Mouse (Mus musculus) left cerebral cortex, adult 8-10 months (tissue): ENCODE results near the gene Pnpla8. TPM values are rescaled to one million over a fixed set of nuclear protein-coding genes. Genes with fewer than 3 reads are reported as not detected.
"Not testable (repeated sequence)": the region's sequence is repeated elsewhere in the genome, so short reads cannot be mapped to it uniquely, and the experiment has no call there.

ENCODE experiments used
- DNase-seq, 2 experiments: peaks; one replicate each; pipeline ENCODE4 v3.0.0; 2022; ENCODE audit warnings: low spot score in 2 of 2
- total RNA-seq, 4 experiments: library from RNA; stranded (reverse); gene quantifications; 2 replicates each; pipeline ENCODE4 v1.2.4; 2022

Pnpla8 gene
- total RNA-seq: 100 to 1,000 TPM; 122 to 140 (median 130) TPM

DNA sequence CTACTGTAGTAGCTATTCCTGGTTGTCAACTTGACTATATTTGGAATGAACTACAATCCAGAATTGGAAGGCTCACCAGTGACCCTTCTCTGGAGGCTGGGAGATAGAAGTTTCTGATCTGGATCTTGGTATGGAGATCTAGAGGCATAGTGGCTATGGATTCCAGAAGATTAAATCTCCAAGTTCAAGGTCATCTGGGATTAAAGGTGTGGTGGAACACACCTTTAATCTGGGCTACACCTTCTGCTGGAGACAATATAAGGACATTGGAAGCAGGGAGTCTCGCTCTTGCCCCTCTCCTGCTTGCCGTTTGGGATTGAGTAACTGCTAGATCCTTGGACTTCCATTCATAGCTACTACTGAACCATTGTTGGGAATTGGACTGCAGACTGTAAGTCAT, at the start of gene Pnpla8:
Pnpla8 (plus strand) TSS at position 301 of the 400 bp plus-strand sequence.
- DNase-seq: not testable (repeated sequence)

DNA sequence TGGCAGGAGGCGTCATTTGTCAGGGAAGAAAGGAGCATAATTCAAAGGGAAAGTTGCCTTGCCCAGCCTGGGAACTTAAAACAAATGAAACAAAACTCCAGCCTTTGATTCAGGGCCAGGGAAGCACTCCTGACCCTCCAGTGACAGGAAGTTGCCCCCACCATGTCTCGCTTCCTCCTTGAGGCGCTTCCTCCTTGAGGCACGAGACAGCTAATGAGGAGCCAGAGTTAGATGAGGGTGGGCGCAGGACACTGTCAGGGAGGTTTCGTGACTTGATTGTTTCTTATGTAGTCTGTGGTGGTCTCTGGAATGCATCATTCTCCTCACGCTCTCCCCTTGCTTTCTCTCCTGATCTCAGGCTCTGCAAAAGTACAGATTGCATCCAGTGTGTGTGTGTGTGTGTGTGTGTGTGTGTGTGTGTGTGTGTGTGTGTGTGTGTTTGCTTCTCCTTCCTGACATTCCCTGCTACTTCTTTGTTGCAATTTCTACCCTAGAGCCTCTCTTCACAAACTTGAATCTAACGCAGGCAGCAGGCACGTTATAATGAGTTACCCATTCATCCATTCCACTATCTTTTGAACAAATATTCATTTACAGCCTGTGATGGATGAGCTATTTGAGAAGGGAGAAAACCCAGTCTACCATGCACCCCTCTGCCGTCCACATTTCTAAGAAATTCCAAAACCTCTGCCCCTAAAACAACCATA, 44.7 kb upstream of the Pnpla8 start:
- no peak for DNase-seq

DNA sequence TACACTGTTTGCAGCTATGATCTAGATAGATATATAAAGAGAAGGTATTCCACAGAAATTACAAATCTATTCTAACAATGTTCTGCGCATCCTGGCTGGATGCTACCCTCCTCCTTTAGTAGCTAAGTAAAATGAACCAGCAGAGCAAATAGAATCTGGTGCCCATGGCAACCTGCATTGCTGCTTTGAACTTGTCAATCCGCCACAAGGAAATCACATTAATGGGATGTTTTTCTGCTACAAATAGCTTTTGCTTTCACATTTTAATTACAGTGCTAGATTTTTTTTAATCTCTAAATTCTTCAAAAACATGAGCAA, 44.2 kb upstream of the Pnpla8 start:
- no peak for DNase-seq

- DNase-seq: peak in 1 of 2 experiments; percentile 41
Observed at GRCm38 (mm10) chr12:44181081-44181982, 39.8 kb upstream of the Pnpla8 start.

- DNase-seq: no peak
Observed at GRCm38 (mm10) chr12:44197873-44198525, 23.2 kb upstream of the Pnpla8 start.

- DNase-seq: peak in 1 of 2 experiments; percentile 15
Observed at GRCm38 (mm10) chr12:44209141-44209823, 11.9 kb upstream of the Pnpla8 start.

GRCm38 (mm10) chr12:44209824-44210752, 11.1 kb upstream of the Pnpla8 start, which contains the start of gene Dnajb9:
Gene Dnajb9, minus strand, starts transcription at chr12:44210326.
- DNase-seq: peak; percentile 99 to 100

- DNase-seq: no peak
Observed at GRCm38 (mm10) chr12:44211555-44211954, 9.6 kb upstream of the Pnpla8 start.

DNA sequence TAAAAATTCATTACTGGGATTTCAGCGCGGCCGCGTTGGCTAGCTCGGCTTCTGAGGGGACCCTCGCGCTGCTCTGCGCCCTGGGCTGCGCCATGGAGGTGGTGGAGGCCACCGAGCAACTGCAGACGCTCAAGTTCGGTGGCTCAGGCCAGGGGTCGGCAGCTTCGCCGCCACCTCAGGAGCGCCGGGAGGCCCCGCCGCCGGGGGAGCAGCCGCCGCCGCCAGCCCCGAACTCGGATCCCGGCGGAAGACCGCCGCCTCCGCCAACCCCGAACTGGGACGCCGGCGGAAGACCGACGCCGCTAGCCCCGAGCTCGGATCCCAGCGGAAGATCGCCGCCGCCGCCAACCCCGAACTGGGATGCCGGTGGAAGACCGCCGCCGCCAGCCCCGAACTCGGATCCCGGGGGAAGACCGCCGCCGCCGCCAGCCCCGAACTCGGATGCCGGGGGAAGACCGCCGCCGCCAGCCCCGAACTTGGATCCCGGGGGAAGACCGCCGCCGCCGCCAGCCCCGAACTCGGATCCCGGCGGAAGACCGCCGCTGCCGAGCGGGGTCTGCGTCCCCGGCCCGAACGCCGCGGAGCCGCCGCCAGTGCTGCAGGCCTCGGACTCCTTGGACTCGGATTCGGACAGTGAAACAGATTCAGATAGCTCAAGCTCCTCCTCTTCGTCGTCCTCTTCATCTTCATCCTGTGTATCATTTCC, 634 bp downstream of the Pnpla8 start:
- peak in 1 of 2 experiments; percentile 10 for DNase-seq

DNA sequence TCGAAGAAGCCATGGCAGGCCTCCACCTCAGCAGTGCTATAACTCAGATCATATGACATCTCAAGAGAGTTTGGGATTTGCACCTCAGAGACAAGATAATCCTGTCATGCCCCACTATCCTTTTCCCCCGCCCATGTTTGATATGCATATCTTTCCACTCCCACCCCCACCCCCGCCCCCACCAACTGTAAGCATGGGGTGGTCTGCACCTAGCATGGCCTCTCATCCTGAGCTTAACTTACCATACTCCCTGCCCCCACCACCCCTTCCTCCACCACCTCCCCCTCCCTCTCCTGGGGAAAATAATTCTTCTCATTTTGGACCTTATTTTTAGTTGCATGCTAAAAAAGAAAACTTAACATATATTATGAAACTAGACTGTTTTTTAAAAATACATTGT, 1.9 kb downstream of the Pnpla8 start:
- no peak for DNase-seq

- no peak for DNase-seq
Observed at GRCm38 (mm10) chr12:44224650-44225049, 3.5 kb downstream of the Pnpla8 start.

GRCm38 (mm10) chr12:44241090-44241489, 19.9 kb downstream of the Pnpla8 start:
- no peak for DNase-seq

GRCm38 (mm10) chr12:44242407-44242806, 21.2 kb downstream of the Pnpla8 start:
- no peak for DNase-seq

GRCm38 (mm10) chr12:44245739-44246138, 24.6 kb downstream of the Pnpla8 start:
- DNase-seq: no peak

GRCm38 (mm10) chr12:44248309-44248977, 27.3 kb downstream of the Pnpla8 start:
- no peak for DNase-seq

- no peak for DNase-seq
Observed at GRCm38 (mm10) chr12:44262612-44263011, 41.4 kb downstream of the Pnpla8 start.

- DNase-seq: no peak
Observed at GRCm38 (mm10) chr12:44265651-44266050, 44.5 kb downstream of the Pnpla8 start.

DNA sequence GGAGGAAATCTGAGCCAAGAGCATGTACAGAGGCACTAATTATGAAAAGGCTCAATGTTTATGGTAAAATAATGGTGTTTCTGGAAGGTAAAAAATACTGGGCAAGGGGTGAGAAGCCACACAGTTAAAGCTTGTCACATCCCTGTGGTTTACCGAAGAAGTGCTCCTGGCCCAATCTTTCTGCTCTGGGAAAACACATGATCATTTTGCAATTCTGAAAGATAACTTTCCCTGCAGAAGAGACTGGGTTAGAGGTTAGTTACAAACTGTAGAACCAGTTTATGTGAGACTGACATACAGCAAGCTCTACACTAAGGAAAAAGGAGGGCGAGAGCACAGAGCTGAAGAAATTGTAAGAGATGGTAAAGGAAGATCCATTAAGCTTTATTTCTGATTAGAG, 46.0 kb downstream of the Pnpla8 start:
- no peak for DNase-seq

- peak; percentile 98 to 99 for DNase-seq
Observed at GRCm38 (mm10) chr12:44268728-44269302, 47.6 kb downstream of the Pnpla8 start.
